Mouse (Mus musculus): Measurements from ENCODE around the gene Ccdc107.

GRCm38 (mm10) chr4:43490801-43491200, 1.9 kb upstream of the Ccdc107 start:
- TF ChIP-seq ZNF384 (IDR thresholded peaks at IDR 0.05; ENCODE audit: low read depth, low read length), result no peak
- TF ChIP-seq POLR2A (IDR thresholded peaks at IDR 0.05; ENCODE audit: low read depth, low read length), result no peak
- TF ChIP-seq MYC (IDR thresholded peaks at IDR 0.05; ENCODE audit: low read depth, low read length), result no peak
- no peak for TF ChIP-seq MEF2A (IDR thresholded peaks at IDR 0.05; ENCODE audit: borderline replicate concordance, low read depth, low read length)
